Mouse (Mus musculus) large intestine, adult 2 months (tissue): ENCODE measurements around the gene Cdk11b. TPM values are rescaled to one million over a fixed set of nuclear protein-coding genes. Genes with fewer than 3 reads are reported as not detected.

ENCODE experiments used
- polyA plus RNA-seq: library from polyadenylated mRNA; depleted of rRNA; stranded (reverse); fragments of >200 nt; gene quantifications from 2 replicates; pipeline ENCODE4 v1.2.3, GENCODE M21; 2012; rRNA removed

Cdk11b gene
- polyA plus RNA-seq, 1 experiment = 43.3 TPM

Other genes starting within 250 kb of the Cdk11b start
- gene Gabrd, start 226.7 kb upstream of the Cdk11b start, polyA plus RNA-seq = 0.51 and 0.94 TPM in 2 replicates
- gene Cfap74, start 215.7 kb upstream of the Cdk11b start, polyA plus RNA-seq = 1.2 and 2.6 TPM in 2 replicates
- gene Tmem52, start 155.7 kb upstream of the Cdk11b start, polyA plus RNA-seq = 0.57 and 2.5 TPM in 2 replicates
- 1,100 and 1,475 TPM in 2 replicates for gene Gnb1, start 133.5 kb upstream of the Cdk11b start, polyA plus RNA-seq
- 142 and 164 TPM in 2 replicates for gene Nadk, start 62.5 kb upstream of the Cdk11b start, polyA plus RNA-seq
- gene Slc35e2, start 23.4 kb upstream of the Cdk11b start, polyA plus RNA-seq = 11.4 and 23.7 TPM in 2 replicates
- not detected in 2 replicates for gene Gm10563, start 20.6 kb downstream of the Cdk11b start, polyA plus RNA-seq
- 19.6 and 19.7 TPM in 2 replicates for gene Mmp23, start 28.5 kb downstream of the Cdk11b start, polyA plus RNA-seq
- gene Mib2, start 44.3 kb downstream of the Cdk11b start, polyA plus RNA-seq = 36.6 and 47.6 TPM in 2 replicates
- gene Fndc10, start 69.5 kb downstream of the Cdk11b start, polyA plus RNA-seq = 10.1 and 12.2 TPM in 2 replicates
- 125 and 153 TPM in 2 replicates for gene Ssu72, start 79.9 kb downstream of the Cdk11b start, polyA plus RNA-seq
- 0.40 and 0.51 TPM in 2 replicates for gene Tmem240, start 109.9 kb downstream of the Cdk11b start, polyA plus RNA-seq
- 78.3 and 91.6 TPM in 2 replicates for gene Atad3a, start 136.2 kb downstream of the Cdk11b start, polyA plus RNA-seq
- gene Vwa1, start 149.8 kb downstream of the Cdk11b start, polyA plus RNA-seq = 10.6 and 36.8 TPM in 2 replicates
- gene Tmem88b, start 161.0 kb downstream of the Cdk11b start, polyA plus RNA-seq = 0.55 and 1.2 TPM in 2 replicates
- not detected in 2 replicates for gene Ankrd65, start 165.6 kb downstream of the Cdk11b start, polyA plus RNA-seq
- 73.4 and 84.4 TPM in 2 replicates for gene Mrpl20, start 178.0 kb downstream of the Cdk11b start, polyA plus RNA-seq
- gene Ccnl2, start 187.6 kb downstream of the Cdk11b start, polyA plus RNA-seq = 45.9 and 63.9 TPM in 2 replicates
- 123 and 143 TPM in 2 replicates for gene Aurkaip1, start 206.4 kb downstream of the Cdk11b start, polyA plus RNA-seq
- 55.5 and 69.3 TPM in 2 replicates for gene Mxra8, start 214.8 kb downstream of the Cdk11b start, polyA plus RNA-seq
- 73.8 and 106 TPM in 2 replicates for gene Dvl1, start 222.5 kb downstream of the Cdk11b start, polyA plus RNA-seq
- 1.3 and 1.9 TPM in 2 replicates for gene Tas1r3, start 238.5 kb downstream of the Cdk11b start, polyA plus RNA-seq
- gene Cptp, start 244.6 kb downstream of the Cdk11b start, polyA plus RNA-seq = 51.3 and 55.5 TPM in 2 replicates
- gene Ints11, start 244.7 kb downstream of the Cdk11b start, polyA plus RNA-seq = 36.6 and 36.7 TPM in 2 replicates